Mouse (Mus musculus) heart, adult 18-20 months (tissue): ENCODE results near the gene Ntrk2. TPM values are rescaled to one million over a fixed set of nuclear protein-coding genes. Genes with fewer than 3 reads are reported as not detected.

Experiments
- DNase-seq, 2 experiments: peaks; one replicate each; pipeline ENCODE4 v3.0.0; 2021 to 2022; ENCODE audit warnings: mixed read lengths in 1 of 2
- total RNA-seq, 2 experiments: library from RNA; stranded (reverse); gene quantifications; 2 replicates each; pipeline ENCODE4 v1.2.3; 2021

Gene Ntrk2
- total RNA-seq, 2 experiments from 2014 or later = 1.2 to 4.8 TPM

GRCm38 (mm10) chr13:59117233-59117632 is 310.9 kb downstream of the Ntrk2 start:
- DNase-seq = no peak

- DNase-seq = no peak
Observed at GRCm38 (mm10) chr13:59119596-59120394, 313.4 kb downstream of the Ntrk2 start.

DNA sequence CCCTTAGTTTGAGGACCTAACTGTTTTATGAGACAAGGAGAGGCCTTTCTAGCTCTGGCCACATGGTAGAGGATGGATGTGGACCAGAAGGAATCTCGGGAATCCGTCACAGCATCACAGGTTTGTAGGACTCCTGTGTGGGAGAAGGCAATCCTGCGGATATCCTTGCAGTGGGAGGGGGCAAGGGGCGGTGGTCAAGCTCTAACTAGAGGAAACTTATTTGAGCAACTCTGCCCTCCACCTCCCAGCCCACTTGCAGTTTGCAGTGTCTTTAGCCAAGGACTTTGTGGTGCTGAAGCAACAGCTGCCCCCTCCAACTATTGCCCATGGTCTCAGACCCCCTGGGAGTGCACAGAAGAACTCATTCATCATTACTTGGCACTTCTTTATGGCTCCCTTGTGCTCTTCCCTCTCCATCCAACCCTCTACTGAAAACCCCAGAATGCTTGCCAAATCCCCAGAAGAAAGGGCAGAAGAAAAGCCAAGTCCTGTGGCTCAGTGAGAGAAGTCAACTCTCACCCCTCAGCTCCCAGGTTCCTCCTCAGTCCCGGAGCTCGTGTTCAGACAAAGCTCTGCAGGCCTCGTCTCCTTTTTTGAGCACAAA is 336.9 kb downstream of the Ntrk2 start:
- DNase-seq = no peak

- no peak for DNase-seq
Observed at GRCm38 (mm10) chr13:59144321-59144856, 338.0 kb downstream of the Ntrk2 start.

DNA sequence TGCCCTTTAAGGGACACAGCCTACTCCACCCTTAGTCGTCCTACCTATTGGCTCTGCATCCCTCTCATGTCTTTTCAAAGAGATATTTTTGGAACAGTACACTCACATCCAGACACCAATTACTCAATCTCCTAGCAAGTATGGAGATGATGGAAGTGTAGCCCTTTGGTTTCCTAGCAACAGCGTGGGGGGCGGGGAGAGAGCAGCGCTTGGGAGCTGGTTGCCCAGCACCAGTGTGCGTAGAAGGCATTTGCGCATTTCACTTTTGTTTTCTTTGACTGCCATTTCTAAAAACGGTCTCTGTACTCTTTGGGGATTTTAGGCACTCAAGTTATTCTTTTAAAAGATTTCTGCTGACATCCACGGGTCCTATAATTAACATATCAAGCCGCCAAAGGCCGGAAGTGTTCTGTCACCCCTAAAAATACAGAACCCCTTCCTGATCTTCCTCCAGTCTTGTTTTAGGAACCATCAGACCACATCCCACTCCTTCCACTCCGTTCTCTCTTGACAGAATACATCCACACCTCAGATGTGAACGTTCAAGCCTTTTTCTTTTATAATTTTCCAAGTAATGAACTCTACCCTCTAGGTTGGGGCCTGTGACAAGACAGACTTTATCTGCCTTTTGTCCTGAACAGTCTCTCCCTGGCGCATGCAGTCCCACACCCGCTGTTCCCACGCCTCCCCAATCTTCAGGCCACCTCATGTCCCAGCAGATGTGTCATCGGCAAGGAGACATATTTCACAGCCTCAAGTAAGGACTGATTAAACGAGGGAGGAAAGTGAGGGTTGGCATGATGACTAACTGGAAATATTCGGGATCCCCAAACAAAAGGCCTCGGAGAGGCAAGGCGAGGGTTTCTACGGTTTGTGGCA is 339.5 kb downstream of the Ntrk2 start:
- DNase-seq = peak; percentile 42 to 53

GRCm38 (mm10) chr13:59146616-59147015 is 340.2 kb downstream of the Ntrk2 start:
- DNase-seq = no peak

GRCm38 (mm10) chr13:59147976-59148375 is 341.6 kb downstream of the Ntrk2 start:
- DNase-seq = no peak

DNA sequence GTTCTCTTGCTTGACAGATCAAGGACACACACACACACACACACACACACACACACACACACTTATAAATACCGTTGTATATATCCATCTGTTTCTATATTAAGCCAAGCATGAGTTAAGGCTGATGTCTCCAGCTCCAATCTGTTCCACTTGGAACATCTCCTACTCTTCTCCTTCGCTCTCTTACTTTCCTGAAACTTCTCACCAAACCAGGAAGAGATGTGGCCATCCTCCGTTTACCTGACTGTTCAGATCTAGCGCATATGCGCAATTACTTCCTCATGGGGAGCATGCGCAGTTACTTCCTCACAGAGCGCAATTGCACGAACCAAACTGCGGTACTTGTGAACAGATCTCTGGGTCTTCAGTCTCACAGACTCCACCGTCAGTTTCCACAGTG is 342.4 kb downstream of the Ntrk2 start:
- no peak for DNase-seq

GRCm38 (mm10) chr13:59164015-59164414 is 357.6 kb downstream of the Ntrk2 start:
- DNase-seq = no peak

GRCm38 (mm10) chr13:59173840-59174239 is 367.5 kb downstream of the Ntrk2 start:
- no peak for DNase-seq

DNA sequence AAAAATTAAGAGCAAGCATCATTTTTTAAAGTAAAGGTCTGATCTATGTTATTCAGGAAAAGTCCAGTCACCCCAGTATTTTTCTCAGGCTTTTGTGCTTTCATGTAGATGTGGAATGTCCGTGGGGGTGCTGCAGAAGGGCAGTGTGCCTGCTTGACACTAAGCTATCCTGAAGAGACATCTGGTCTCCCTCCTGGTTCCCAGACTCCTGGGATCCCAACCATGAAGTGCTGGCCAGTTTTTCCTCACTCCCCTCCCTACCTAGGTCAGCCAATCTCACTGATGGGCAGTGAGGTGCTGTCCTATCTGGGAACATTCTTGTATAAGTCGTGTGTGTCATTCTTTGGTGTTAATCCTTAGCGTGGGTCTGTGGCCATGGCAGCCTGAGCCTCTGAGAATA is 369.7 kb downstream of the Ntrk2 start:
- DNase-seq = no peak

- DNase-seq = no peak
Observed at GRCm38 (mm10) chr13:59176485-59176884, 370.1 kb downstream of the Ntrk2 start.

DNA sequence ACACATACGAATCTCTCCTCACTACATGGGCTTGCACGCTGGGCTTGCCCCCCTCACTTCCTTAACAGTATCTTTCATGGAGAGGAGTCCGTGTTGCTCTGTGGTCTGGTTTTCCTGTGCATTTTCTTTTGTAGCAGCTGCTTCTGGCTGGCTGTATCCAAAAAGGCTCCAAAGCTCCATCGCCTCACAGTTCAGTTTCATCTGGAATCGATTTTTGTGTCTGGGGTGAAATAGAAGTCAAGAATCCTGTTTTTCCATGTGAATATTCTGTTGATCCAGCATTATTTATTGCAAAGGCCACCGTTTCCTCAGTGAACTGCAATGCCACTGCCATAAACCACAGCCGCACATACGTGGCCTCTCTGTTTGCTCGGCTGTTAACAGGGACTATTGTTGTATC is 370.6 kb downstream of the Ntrk2 start:
- DNase-seq = no peak

DNA sequence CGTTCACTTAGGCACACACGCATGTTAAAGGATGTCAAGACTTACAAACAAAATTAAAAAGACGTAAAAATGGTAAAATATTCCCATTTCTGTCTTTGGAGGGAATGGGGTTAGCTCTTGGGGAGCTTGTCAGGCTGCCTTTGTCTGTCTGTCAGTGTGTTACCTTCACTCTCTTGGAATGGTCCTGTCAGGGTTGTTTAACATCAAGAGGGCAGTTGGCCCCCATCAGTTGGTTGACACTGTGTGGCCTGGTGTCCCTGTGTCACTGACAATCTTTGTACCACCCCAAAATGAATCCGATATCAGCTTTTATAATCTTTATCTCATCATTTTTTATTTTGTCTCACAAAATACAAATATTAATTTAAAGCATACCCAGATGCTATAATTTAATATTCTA is 373.6 kb downstream of the Ntrk2 start:
- no peak for DNase-seq

DNA sequence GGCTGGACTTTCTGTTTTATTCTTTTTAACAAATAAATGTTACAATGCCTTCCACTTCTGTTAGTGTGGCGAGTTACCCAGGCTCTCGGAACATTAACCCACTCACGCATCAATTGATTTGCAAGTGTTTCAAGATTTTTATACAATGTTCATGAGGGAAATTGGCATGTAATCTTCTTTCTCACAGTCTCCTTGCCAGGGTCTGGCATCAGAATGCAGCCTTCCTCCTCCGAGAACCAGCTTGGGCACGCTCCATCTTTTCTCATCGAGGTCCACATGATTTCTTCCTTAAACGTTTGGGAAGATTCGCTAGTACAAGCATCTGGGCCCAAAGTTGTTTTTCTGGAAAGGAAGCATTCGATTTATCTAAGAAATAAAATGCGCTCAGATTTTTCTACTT is 374.4 kb downstream of the Ntrk2 start:
- no peak for DNase-seq

- DNase-seq = peak; percentile 7 to 13
Observed at GRCm38 (mm10) chr13:59181188-59181947, 375.0 kb downstream of the Ntrk2 start.

- DNase-seq = no peak
Observed at GRCm38 (mm10) chr13:59182630-59183029, 376.3 kb downstream of the Ntrk2 start.
